Mouse (Mus musculus) heart, postnatal 36 days (tissue): ENCODE data around the gene 2210016L21Rik. TPM values are rescaled to one million over a fixed set of nuclear protein-coding genes. Genes with fewer than 3 reads are reported as not detected.
"Not testable (repeated sequence)": the region's sequence is repeated elsewhere in the genome, so short reads cannot be mapped to it uniquely, and the experiment has no call there.

Experiments
- DNase-seq, 2 experiments: peaks; one replicate each; pipeline ENCODE4 v3.0.0; 2021 to 2022
- intact Hi-C: fragments of 180-260 bp; cut with DNase I; formaldehyde crosslinking; loops from one replicate; pipeline ENCODE4 v1.15.1; 2025
- total RNA-seq, 2 experiments: library from RNA; stranded (reverse); gene quantifications; 2 replicates each; pipeline ENCODE4 v1.2.3; 2021

Gene 2210016L21Rik
- total RNA-seq, 2 experiments from 2014 or later, result 29.9 to 30.1 TPM

DNA sequence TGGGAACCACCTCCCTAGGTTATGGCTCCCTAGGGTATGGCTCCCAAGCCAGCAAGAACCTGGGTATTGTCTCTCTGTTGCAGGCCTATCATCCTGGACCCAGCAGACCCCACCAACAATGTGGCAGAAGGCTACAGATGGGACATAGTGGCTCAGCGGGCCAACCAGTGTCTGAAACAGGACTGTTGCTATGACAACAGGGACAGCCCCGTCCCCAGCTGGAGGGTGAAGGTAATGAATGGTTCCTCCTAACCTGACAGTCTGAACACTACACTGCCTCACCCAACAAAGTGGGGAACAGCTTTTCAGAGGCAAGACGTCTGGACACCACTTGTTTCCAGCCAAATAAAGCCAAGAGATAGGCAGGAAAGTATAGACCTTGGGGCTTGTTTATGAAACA lies 6.1 kb upstream of the 2210016L21Rik start:
- intact Hi-C loops, result no loop called here
- no peak for DNase-seq

DNA sequence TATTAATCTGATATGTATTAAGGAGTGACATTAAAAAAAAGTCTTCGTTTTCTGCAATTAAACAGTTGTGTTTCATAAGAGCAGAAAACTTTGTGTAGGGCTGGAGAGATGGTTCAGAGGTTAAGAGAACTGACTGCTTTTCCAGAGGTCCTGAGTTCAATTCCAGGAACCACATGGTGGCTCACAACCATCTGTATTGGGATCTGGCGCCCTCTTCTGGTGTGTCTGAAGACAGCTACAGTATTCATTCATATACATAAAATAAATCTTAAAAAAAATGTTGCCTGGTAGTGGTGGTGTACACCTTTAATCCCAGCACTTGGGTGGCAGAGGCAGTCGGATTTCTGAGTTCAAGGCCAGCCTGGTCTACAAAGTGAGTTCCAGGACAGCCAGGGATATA lies 820 bp upstream of the 2210016L21Rik start:
- DNase-seq, intact Hi-C loops: not testable (repeated sequence)

DNA sequence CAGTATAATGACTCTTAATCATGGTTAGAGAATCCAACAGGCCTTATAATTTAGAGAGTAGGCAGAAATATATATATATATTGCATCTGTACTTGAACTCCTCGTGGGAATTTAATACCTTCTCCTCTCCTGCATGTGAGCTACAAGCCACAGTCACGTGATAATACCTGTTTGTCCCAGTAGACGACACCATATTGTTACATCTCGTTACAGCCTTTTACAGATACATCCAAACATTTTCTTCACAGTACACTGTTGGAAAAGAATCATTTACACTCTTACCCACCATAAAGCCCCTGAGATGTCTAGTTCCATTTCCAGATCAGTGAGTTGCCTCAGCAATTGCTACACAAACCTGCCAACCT lies 790 bp downstream of the 2210016L21Rik start:
- no peak for DNase-seq
- intact Hi-C loops, result no loop called here

DNA sequence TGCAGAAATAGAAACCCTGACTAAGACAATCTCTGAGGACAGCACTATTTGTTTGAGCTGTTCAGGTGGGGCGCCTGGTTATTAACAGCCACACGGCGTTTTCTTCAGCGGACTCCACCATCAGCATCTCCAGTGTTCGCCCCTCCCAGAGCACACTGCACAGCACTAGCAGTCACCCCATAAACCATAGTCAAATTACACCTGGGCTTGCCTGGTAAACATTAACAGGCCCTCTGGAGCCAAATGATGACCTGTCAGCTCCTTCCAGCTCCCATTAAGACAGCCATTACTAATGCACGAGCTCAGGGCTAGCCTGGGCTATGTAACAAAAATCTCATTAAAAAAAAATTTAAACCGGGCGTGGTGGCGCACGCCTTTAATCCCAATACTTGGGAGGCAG lies 3.1 kb downstream of the 2210016L21Rik start:
- intact Hi-C loops, result no loop called here
- no peak for DNase-seq

DNA sequence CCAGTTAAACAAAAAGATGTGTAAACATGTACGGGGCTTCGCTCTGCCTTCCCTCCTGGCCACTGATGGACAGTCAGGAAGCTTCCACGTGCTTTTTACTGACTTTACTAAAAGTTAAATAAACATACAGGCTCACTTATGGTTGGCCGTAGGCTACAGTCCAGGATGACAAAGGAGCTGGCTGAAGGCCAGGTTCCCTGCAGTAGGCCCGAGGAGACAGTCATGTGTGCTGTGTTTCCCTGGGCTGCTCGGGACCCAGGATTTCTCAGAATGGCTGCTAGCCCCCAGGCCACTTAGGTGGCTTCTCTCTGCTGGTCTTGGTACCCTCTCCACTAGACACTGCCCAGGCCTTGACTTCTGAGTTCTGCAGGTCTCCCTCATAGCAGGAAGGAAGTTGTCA lies 6.9 kb downstream of the 2210016L21Rik start:
- peak; percentile 29 to 30 for DNase-seq
- intact Hi-C loops, result no loop called here

DNA sequence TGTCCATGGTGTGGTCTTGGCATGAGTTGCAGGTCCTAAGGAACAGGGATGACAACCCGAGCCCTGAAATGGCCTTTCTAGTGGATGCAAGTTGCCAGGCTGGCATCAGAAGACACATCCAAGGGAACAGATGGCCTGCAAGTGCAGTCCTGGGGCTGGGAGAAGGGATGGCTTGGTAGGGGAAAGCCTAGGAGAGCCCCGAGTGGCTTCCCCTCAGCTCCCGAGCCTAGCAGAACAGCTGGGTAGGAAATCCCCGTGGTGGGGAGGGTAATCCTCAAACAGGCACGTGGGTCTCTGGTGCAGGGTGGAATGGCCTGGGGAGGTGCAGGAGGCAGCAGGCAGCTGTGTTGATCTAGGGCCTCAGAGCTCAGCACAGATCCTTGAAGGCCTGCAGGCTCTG lies 7.4 kb downstream of the 2210016L21Rik start:
- no peak for DNase-seq
- intact Hi-C loops, result no loop called here

DNA sequence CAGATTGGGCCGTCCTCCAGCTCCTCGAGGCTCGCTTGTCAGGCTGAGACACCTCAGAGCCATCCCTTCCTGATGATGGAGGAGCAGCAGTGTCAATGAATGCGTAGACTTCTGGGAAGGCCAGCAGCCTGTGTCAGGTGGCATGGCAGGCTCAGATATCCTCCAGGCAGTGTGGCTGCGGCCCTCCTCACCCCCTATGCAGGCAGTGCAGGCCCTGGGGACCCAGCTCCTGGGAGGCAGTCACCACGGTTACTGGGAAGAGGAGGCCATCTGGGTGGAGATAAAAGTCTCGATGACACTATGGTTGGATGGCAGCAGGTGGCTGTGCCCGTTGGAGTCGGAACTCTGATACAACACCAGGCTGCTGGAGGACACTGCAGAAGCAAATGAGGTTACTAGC lies 7.9 kb downstream of the 2210016L21Rik start:
- intact Hi-C loops, result no loop called here
- DNase-seq, result no peak

DNA sequence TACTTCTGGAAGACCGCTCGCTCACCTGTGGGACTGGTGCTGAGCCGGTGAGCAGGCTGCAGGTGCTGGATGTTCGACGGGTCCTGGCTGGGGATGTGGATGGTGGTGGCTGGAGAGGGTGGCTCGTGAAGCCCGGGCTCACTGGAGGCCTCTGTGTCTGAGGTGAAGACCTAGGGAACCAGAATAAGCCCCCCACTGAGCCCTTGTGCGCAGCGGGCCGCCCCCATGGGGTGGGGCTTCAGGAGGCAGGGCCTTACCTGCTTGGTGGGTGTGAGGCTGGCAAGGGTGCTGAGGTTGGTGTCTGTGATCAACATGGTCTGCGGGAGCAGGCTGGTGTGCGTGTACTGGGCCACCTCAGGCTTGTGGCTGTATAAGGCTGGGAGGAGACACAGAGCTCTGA lies 8.7 kb downstream of the 2210016L21Rik start:
- intact Hi-C loops, result no loop called here
- no peak for DNase-seq

DNA sequence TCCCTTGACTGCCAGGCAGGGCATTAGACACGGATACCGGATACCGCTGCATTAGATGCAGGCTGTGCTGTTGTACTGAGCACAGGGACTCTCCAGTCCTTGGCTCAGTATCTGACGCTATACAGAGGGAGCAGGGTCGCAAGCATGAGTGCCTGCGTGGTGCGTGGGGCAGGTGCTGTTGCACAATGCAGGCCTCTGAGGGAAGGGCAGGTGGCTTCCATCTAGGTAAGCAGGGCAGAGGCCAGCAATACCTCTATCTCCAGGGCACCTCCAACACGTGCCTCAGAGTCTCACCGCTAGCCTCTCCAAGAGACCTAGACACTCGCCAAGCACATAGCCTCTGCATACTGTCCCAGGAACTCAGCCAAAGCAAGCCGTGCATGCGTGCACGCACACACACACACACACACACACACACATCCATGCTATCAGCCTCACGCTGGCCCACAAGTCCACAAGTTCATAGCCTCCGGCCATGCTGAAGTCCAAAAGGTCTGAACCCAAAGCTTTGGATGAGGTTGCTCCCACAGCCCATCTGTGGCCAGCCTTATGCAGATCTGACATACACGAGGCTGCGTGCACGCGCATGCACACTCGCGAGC lies 9.4 kb downstream of the 2210016L21Rik start:
- no peak for DNase-seq
- intact Hi-C loops, result no loop called here

DNA sequence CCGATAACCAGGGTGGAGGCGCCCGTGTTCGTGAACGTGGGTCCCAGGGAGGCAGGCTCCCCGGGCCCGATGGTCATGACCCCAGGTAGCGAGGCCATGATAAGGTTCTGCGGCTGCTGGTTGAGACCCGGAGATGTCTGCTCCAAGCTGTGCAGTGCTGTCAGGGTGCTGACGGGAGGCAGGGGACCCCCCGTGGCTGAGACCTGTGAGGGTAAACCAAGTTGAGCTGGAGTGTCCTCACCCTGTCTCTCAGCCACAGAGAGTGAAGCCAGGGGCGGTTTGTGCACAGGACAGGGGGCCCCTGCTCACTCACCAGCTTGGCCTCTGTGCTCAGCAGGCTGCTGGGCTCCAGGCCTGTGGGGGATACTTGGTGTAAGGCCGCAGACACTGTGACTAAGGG lies 11.4 kb downstream of the 2210016L21Rik start:
- intact Hi-C loops, result no loop called here
- DNase-seq, result no peak

DNA sequence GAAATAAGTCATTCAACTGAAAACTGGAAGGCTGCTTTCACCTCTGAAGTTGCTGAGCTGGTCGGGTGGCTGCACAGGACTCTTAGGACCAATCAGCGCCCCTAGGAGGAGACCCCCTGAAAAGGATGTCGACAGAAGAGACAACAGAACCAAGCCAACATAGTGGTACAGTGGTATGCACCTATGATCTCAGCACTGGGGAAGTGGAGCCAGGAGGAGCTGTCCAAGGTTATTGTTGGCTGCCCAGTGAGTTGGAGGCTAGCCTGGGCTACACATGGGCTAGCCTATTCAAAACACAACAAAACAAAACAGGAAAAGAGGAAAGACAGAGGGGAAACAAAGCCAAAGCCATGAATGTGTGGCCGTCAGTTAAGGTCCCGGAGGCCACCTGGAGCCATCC lies 16.1 kb downstream of the 2210016L21Rik start:
- DNase-seq, result no peak
- intact Hi-C loops, result no loop called here

DNA sequence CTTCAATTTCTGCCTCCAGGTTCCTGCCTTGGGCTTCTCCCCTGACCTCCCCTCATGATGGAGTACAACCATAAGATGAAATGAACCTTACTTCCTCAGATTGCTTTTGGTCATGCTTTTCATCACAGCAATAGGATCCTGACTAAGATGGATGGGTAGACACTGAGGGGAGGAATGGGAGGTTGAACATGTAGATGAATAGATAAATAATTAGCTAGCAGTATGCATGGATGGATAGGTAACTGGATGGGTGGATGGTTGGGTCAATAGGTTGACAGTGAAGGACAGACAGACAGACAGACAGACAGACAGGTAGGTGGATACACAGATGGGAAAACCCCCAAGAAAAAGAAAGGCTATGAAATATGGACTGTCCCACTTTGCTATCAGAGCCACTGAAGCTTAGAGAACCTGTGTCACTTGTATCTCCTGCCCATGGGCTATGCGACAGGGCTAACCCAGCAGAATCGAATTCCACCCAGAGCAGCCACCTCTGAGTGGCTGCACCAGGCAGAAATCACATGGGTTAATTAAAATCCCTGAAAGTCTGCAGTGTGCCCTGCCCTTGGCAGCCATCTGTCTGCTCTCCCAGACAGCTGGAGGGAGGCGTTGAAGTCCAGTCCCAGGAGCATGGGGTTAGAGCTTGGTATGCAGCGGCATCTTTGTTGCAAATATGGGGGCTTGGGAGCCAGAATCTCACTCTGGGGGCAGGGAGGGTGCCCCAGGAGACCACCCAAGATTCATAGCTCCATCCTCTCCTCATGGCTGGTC lies 19.8 kb downstream of the 2210016L21Rik start:
- intact Hi-C loops, result no loop called here
- no peak for DNase-seq

DNA sequence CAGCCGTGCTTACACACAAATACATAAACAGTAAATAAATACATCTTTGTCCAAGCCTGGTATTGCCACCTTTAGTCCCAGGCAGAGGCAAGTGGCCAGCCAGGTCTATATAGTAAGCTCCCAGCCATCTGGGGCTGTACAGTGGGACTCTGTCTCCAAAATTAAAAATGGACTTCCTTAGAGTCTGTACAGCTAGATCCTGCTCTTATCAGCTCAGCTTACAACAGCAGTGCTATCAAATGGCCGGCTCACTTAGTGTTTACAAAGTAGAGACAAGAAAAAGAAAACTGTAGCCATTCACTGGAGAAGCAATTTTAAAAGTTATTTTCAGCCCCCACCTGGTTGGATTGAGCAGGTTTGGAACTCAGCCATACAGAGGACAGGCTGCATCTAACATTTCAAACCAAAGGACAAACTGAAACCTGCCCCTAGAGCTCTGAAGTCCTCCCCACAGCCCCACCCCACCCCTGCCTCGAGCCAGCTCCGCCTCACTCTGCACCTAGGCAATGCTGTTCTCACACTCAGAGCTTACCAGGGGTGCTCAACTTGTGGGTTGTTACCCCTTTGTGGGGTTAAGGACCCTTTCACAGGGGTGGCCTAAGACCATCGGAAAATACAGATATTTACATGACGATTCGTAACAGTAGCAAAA lies 22.5 kb downstream of the 2210016L21Rik start:
- intact Hi-C loops, result no loop called here
- DNase-seq, result no peak

DNA sequence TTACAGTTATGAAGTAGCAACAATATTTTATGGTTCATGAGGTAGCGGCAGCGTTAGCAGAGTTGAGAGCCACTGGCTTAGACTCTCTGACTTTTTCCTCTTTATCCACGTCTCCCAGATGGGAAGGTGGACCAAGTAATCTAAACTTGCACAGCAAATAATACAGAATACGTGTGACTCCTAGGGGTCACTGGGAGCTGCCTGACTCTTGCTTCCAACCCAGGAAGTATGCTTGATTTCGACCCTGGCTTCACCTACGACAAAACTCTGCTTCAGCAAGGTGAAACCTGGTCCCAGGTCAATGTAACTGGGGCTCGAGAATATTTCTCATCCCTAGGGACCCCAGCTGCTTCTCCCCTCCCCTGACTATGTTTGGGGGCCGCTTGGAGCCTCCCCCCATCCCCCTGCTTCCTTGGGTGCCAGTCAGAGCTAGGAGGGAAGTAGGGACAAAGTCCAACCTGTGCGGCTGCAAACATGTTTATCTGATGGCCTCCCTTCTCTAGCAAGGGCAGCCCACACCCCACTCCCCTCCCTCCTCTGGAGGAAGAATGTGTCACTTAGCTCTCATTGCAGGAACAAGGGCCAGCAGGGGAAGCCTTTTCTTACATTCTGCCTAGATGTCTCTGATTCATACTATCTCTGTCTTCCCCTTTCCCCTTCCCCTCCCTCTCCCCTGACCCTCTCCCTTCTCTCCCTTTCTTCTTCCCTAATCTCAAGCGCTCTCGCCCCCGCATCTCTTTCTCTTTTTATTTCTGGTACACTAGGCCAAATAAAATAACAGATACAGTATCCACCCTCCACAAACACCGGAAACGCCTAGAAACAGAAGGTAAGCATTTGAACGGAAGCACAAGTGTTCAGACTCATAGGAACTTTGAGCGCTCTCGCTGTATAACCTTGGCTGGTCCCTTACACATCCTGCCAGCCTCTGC lies 23.3 kb downstream of the 2210016L21Rik start:
- intact Hi-C loops, result no loop called here
- DNase-seq, result no peak

DNA sequence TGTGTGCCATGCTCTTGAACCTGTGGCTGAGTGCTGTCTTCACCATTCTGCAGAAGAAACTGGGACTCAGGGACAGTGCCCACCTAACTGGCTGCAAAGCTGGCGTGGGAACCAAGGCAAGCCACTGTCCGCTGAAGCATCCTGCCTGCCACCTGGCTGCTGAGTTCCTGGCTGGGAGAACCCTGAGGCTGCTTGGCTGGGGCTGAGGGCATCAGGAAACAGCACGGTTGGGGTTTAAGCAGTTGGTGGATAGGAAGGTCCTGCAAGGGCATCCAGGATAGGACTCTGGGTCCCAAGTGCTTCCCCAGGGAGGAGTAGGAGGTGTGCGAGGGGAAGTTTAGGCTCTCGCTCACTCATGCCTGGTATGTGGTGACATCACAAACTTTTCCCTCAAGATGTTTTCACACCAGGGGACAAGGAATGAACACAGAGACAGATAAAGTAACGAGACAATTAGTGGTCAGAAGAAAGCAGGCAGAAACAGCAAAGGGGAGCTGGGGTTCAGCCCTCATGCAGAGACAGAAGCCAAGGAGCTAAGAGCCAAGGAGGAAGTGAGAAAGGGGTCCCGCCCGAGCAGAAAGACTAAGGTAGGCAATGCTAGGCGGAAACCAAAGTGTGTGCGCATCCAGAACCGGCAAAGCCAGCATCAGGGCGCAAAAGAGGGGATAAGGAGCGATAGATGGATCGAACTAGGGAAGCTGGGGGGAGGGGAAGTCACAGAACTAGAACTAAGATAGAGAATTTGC lies 25.7 kb downstream of the 2210016L21Rik start:
- intact Hi-C loops, result no loop called here
- no peak for DNase-seq

DNA sequence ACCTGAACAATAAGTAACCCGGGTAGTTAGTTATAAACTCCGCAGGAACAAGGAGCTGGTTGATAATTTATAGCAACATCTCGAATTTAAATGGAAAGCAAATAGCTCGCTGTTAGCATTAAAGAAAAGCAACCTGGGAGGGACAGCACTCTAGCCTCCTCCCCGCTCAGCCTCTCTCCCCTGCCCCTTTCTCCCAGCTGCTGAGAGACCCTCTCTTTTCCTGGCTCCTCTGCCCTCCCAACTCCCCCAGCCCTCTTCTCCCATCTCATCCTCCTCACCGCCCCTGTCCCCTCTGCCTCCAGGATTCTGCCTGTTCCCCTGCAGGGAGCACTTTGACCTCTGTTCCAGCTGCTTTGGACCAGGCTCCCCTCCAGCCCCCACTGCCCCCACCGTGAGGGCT lies 26.7 kb downstream of the 2210016L21Rik start:
- no peak for DNase-seq

DNA sequence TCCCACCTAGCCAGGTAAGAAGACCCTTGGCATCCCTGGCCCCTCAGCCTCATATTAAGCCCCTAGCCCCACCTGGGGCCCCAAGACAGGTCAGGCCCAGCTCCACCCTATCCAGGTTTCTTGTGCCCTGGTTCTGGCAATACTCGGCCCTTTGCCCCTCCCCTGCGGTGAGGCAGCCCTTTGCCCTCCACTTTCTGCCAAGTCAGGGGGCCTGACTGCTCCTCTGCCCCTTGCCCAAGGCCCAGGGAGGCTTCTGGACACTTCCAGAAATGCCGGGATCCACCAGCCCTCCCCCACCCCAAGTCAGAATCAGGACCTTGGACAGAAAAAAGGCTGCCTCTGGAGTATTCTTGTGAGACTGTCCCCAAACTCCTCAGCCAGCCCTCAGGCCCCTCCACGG lies 27.1 kb downstream of the 2210016L21Rik start:
- DNase-seq, result no peak
- intact Hi-C loops, result no loop called here

More for the DNA sequence above, 26.7 kb downstream of the 2210016L21Rik start:
- intact Hi-C loops, result no loop called here

DNA sequence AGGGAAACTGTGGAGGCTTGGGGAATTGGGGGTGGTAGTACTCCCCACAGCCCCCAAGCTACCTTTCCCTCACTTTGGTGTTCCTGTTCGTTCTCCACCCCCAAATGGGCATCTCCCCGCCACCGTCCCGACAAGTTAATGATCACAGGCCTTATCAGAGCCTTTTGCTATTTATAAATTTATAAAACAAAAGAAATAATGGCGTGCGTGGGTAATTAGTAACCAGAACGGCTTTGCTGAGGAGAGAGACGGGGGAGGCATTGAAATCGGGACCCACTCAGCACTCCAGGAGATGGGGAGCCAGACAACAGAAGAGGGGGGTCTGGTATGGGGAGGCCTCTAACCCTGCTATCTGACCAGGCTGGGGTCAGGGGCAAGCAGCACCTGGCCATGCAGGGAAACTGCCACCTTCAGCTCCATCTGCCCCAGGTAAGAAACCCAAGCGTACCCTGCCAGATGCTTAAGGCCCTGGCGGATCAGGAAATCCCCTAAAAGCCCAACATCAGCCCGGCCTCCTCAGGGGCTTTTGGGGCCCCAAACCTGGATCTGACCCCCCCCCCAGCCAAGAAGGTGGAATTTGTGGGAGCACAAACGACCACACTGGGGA lies 27.8 kb downstream of the 2210016L21Rik start:
- intact Hi-C loops, result loop anchor here (10.0 kb wide), 1 partner anchor 475 kb away; no protein-coding TSS in a partner anchor
- no peak for DNase-seq

DNA sequence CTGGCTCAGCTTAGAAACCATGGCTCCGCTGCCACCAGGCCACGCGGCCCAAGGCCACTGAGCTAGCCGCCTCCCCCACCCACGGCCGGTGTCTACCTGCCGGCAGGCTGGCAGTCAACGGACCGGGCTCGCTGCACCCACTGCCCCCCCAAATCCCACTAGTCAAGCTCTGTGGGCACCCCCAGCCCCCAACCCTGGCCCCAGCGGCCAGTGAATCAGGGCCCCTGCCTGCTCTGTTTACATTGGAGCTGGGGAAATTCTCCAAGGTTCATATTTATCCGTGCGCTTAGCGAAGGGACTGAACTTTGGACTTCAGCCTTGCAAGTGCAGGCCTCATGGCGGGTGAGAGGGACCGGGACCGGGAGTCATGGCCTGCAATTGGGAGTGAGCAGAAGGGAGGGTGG lies 28.9 kb downstream of the 2210016L21Rik start, which contains the start of gene Hnf1a:
Hnf1a (minus strand) TSS at position 271 of the 404 bp plus-strand sequence.
- DNase-seq, result no peak
- intact Hi-C loops, result loop anchor here (10.0 kb wide), 1 partner anchor 474 kb away; no protein-coding TSS in a partner anchor
